Mouse (Mus musculus) neural tube, embryonic 12.5 days (tissue): ENCODE measurements around the gene Pram1. TPM values are rescaled to one million over a fixed set of nuclear protein-coding genes. Genes with fewer than 3 reads are reported as not detected.

ENCODE experiments used
- ATAC-seq: fragments of 200-750 bp; cut with Nextera tagmentation; 2 replicates; pipeline ENCODE4 v1.8.0; 2017; ENCODE audit warnings: low read depth, mild to moderate bottlenecking, moderate TSS enrichment, moderate library complexity; ENCODE audit not compliant: low FRiP score
- H3K27ac ChIP-seq: fragments of 300-500 bp; sonication (generic); 2 replicates; pipeline ENCODE4 v1.5.1; 2016
- H3K27me3 ChIP-seq: fragments of 300-500 bp; sonication (generic); replicated peaks from 2 replicates; pipeline ENCODE4 v1.6.1; 2016; ENCODE audit warnings: mild to moderate bottlenecking
- H3K36me3 ChIP-seq: fragments of 300-500 bp; sonication (generic); 2 replicates; pipeline ENCODE4 v1.6.1; 2016; ENCODE audit warnings: mild to moderate bottlenecking
- H3K4me1 ChIP-seq: fragments of 300-500 bp; sonication (generic); 2 replicates; pipeline ENCODE4 v1.6.1; 2016
- H3K4me2 ChIP-seq: fragments of 300-500 bp; sonication (generic); replicated peaks from 2 replicates; pipeline ENCODE4 v1.6.1; 2016; ENCODE audit warnings: mild to moderate bottlenecking
- H3K4me3 ChIP-seq: fragments of 300-500 bp; sonication (generic); 2 replicates; pipeline ENCODE4 v1.5.1; 2016
- H3K9ac ChIP-seq: fragments of 300-500 bp; sonication (generic); 2 replicates; pipeline ENCODE4 v1.6.1; 2016; ENCODE audit warnings: mild to moderate bottlenecking
- H3K9me3 ChIP-seq: fragments of 300-500 bp; sonication (generic); 2 replicates; pipeline ENCODE4 v1.6.1; 2016; ENCODE audit warnings: mild to moderate bottlenecking
- WGBS: fragments of 180-500 bp; shearing (Covaris S2); methylation state at CpG from one replicate; pipeline ENCODE4 v1.1.7; 2016; 5-methylcytosine and 5-hydroxymethylcytosine counted together
- polyA plus RNA-seq: library from polyadenylated mRNA; unstranded; fragments of >200 nt; fragmentation: Nextera tagmentation; extraction: Ambion mirVana; gene quantifications from 2 replicates; pipeline ENCODE4 v1.2.1, GENCODE M21; 2016

Pram1 gene
- polyA plus RNA-seq, 1 experiment from 2014 or later: 0.87 TPM

DNA sequence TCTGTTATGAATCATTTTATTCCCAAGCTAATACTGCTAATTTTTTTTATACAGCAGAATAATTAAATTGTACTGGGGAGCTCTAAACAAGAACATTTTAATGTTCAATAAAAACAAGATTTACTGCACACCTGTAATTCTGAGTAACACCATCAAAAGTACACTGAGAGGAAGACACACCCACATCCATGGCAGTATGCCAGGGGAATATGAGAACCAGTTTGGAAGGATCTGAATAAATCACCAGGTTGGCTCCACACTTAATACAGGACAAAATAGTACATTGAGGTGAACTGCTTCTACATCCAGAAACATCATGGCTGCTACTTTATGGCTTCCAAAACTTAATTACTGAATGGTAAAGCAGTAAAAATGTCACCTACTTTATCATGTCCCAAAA, 37.6 kb downstream of the Pram1 start:
- H3K36me3 ChIP-seq: peaks cover 15% of the 10 kb centered on the region
- no peak overlapping the region for H3K27ac ChIP-seq
- no peak overlapping the region for H3K4me3 ChIP-seq
- H3K4me1 ChIP-seq: no peaks in the 10 kb centered on the region
- no peaks in the 10 kb centered on the region for H3K27me3 ChIP-seq
- ATAC-seq: no peak
- no peak overlapping the region for H3K9ac ChIP-seq
- H3K9me3 ChIP-seq: no peaks in the 10 kb centered on the region
- H3K4me2 ChIP-seq: no peak overlapping the region

- 91% methylated on average over 2 of the region's 2 CpGs for WGBS
- no peak for ATAC-seq
- H3K4me3 ChIP-seq: no peak overlapping the region
- H3K4me1 ChIP-seq: no peaks in the 10 kb centered on the region
- peaks cover 15% of the 10 kb centered on the region for H3K36me3 ChIP-seq
- no peak overlapping the region for H3K27ac ChIP-seq
- H3K27me3 ChIP-seq: no peaks in the 10 kb centered on the region
- no peaks in the 10 kb centered on the region for H3K9me3 ChIP-seq
- H3K4me2 ChIP-seq: no peak overlapping the region
- H3K9ac ChIP-seq: no peak overlapping the region
Observed at GRCm38 (mm10) chr17:33676086-33676485, 38.2 kb downstream of the Pram1 start.

- H3K27ac ChIP-seq: no peak overlapping the region
- H3K9me3 ChIP-seq: no peaks in the 10 kb centered on the region
- no peak overlapping the region for H3K4me2 ChIP-seq
- H3K4me3 ChIP-seq: no peak overlapping the region
- peaks cover 18% of the 10 kb centered on the region for H3K4me1 ChIP-seq
- H3K36me3 ChIP-seq: peaks cover 15% of the 10 kb centered on the region
- H3K9ac ChIP-seq: no peak overlapping the region
- no peak for ATAC-seq
- H3K27me3 ChIP-seq: no peaks in the 10 kb centered on the region
Observed at GRCm38 (mm10) chr17:33678771-33679170, 40.9 kb downstream of the Pram1 start.

DNA sequence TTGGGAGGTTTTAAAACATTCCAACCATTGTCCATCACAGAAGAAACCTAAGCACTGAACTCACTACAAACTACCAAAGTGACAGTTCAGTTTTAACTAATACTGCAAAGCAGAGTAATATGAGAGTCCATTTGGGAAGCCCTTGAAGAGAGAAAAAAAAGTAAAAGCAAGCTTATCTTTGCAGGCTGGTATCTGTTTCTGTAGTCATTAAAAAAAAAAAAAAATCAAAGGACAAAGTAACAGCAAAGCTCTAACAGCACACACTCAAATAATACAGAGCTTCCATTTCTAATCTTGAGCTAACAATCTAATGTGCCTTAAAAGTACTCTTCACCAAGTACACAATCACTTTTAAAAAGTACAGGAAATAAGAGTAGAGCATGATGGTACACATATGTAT, 43.9 kb downstream of the Pram1 start:
- ATAC-seq: no peak

DNA sequence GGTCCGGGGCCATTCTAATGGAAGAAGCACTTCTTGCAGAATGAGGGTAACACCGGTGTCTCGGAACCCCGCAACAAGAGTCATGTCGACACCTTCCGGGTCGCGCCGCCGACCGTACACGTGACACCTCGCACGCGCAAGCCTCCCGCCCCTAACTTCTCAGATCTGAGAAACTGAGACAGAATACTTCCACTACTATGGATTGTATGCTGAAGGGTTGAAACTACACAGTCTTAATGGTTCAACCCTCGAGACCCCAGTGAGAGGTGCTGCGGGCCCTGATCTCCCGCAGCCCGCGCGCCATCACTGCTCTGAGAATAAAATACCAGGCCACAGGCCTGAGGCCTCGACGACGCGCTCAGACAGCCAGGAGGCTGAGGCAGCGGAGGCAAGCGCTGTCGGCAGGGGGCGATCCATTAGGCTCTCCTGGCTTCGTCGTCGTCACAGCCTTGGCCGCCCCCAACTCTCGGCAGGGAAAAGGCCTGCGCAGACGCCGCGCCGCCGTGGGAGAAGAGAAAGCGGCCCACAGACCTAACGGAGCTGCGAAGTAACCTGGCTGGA, 46.9 kb downstream of the Pram1 start:
- peak overlapping the region; percentile 80 for H3K4me3 ChIP-seq
- peak overlapping the region; percentile 95 for H3K4me2 ChIP-seq
- no peaks in the 10 kb centered on the region for H3K27me3 ChIP-seq
- peak; percentile 86 for ATAC-seq
- H3K27ac ChIP-seq: peak overlapping the region; percentile 81
- no peaks in the 10 kb centered on the region for H3K9me3 ChIP-seq
- H3K4me1 ChIP-seq: peaks cover 26% of the 10 kb centered on the region
- H3K36me3 ChIP-seq: 0 out of 2 replicates have a peak, but pooled peaks cover 2% of the 10 kb centered on the region
- WGBS: under 1% methylated on average over 44 of the region's 44 CpGs
- H3K9ac ChIP-seq: peak overlapping the region; percentile 96

More for the DNA sequence above, 43.9 kb downstream of the Pram1 start:
- H3K27ac ChIP-seq: no peak overlapping the region
- no peak overlapping the region for H3K4me3 ChIP-seq
- H3K4me2 ChIP-seq: peak overlapping the region; percentile 41
- H3K27me3 ChIP-seq: no peaks in the 10 kb centered on the region
- no peak overlapping the region for H3K9ac ChIP-seq
- H3K36me3 ChIP-seq: peaks cover 6% of the 10 kb centered on the region
- no peaks in the 10 kb centered on the region for H3K9me3 ChIP-seq
- peaks cover 26% of the 10 kb centered on the region for H3K4me1 ChIP-seq

DNA sequence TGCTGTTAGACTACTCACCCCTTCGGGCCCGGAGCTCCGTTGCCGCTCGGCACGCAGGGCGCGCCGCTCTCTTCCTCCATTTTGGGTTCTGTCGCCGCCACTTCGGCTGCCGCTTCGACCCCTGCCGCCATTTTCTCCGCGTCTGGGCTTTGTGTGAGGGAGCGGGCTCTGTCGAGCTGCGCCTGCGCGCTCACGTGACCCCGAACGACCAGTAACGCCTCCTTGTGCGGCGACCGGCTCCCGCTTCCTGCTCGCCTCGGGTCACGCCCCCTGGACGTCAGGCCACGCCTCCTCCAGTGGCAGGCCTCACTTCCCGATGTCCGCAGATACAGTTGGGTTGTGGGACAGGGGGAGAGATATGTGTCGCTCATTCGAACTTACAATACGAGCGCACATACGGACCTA, 47.4 kb downstream of the Pram1 start:
- ATAC-seq: peak; percentile 98
- H3K36me3 ChIP-seq: 0 out of 2 replicates have a peak, but pooled peaks cover 3% of the 10 kb centered on the region
- no peaks in the 10 kb centered on the region for H3K9me3 ChIP-seq
- H3K4me1 ChIP-seq: peaks cover 26% of the 10 kb centered on the region
- peak overlapping the region; percentile 95 for H3K4me2 ChIP-seq
- H3K27ac ChIP-seq: peak overlapping the region; percentile 81
- peak overlapping the region; percentile 96 for H3K9ac ChIP-seq
- H3K4me3 ChIP-seq: peak overlapping the region; percentile 80
- H3K27me3 ChIP-seq: no peaks in the 10 kb centered on the region
- WGBS: 0% methylated on average over 42 of the region's 42 CpGs

DNA sequence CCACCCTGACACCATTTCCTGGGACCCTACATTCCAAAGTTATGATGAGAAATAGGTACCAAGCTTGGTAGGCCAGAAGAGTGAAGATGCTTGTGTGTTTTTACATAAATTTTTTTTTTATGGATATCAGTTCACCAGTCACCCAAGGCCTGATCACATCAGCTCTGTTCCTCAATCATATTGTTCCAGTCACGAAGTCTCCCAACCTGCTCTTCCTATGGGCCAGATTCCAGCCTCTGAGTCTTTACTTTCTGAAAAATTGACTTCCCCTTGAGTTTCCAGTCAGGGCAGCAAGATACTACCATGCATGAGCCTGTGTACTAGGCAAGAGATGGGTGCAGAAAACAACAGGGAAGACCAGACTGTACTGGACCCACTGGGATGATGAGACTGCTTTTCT, 48.9 kb downstream of the Pram1 start, which contains the start of gene Hnrnpm:
TSS of gene Hnrnpm (minus strand) at position 101 of the 400 bp plus-strand sequence.
- Histone ChIP-seq H3K9ac (0 out of 2 replicates have a peak within 1 kb of the TSS, but pooled peaks have one; percentile 17), H3K27ac (no peak within 1 kb of the TSS), H3K4me1 (peaks cover 26% of the 10 kb centered on the region), H3K4me3 (peak within 1 kb of the TSS; percentile 80), H3K4me2 (peak within 1 kb of the TSS; percentile 95), H3K9me3 (no peaks in the 10 kb centered on the region), H3K36me3 (peaks cover 5% of the 10 kb centered on the region; the same call in 1 of the 2 replicates), H3K27me3 (no peaks in the 10 kb centered on the region)
- ATAC-seq: no peak
- 96% methylated on average over 1 of the region's 1 CpGs for WGBS

Other genes starting within 250 kb of the Pram1 start
- 18.8 and 19.6 TPM in 2 replicates for gene Zfp101, start 243.4 kb upstream of the Pram1 start, polyA plus RNA-seq
- not detected in 2 replicates for gene Actl9, start 205.2 kb upstream of the Pram1 start, polyA plus RNA-seq
- gene Adamts10, start 113.9 kb upstream of the Pram1 start, polyA plus RNA-seq: 46.6 and 52.1 TPM in 2 replicates
- gene Myo1f, start 82.3 kb upstream of the Pram1 start, polyA plus RNA-seq: 2.0 and 2.6 TPM in 2 replicates
- 43.8 and 50.5 TPM in 2 replicates for gene Zfp414, start 9.0 kb upstream of the Pram1 start, polyA plus RNA-seq
- gene Hnrnpm, start 48.8 kb downstream of the Pram1 start, polyA plus RNA-seq: 369 and 408 TPM in 2 replicates
- gene March2, start 80.6 kb downstream of the Pram1 start, polyA plus RNA-seq: 55.7 and 61.1 TPM in 2 replicates
- 412 and 463 TPM in 2 replicates for gene Rab11b, start 122.5 kb downstream of the Pram1 start, polyA plus RNA-seq
- 17.7 TPM in 2 replicates for gene Angptl4, start 143.8 kb downstream of the Pram1 start, polyA plus RNA-seq
- gene Kank3, start 172.5 kb downstream of the Pram1 start, polyA plus RNA-seq: 31.5 and 32.3 TPM in 2 replicates
- gene Rps28, start 186.5 kb downstream of the Pram1 start, polyA plus RNA-seq: 672 and 679 TPM in 2 replicates
- gene Ndufa7, start 186.5 kb downstream of the Pram1 start, polyA plus RNA-seq: 458 and 461 TPM in 2 replicates
- 59.3 and 61.8 TPM in 2 replicates for gene Cd320, start 205.0 kb downstream of the Pram1 start, polyA plus RNA-seq
- not detected in 2 replicates for gene Gm7029, start 235.8 kb downstream of the Pram1 start, polyA plus RNA-seq